Mouse (Mus musculus) embryo, embryonic 11 days (tissue): ENCODE data around the gene Hmg20b.
A peak's percentile ranks its signal among the peaks of the same experiment; 100 is the strongest.

Experiments
- DNase-seq: peaks from one replicate; pipeline ENCODE4 v3.0.0-alpha.2; 2015

Hmg20b gene

DNA sequence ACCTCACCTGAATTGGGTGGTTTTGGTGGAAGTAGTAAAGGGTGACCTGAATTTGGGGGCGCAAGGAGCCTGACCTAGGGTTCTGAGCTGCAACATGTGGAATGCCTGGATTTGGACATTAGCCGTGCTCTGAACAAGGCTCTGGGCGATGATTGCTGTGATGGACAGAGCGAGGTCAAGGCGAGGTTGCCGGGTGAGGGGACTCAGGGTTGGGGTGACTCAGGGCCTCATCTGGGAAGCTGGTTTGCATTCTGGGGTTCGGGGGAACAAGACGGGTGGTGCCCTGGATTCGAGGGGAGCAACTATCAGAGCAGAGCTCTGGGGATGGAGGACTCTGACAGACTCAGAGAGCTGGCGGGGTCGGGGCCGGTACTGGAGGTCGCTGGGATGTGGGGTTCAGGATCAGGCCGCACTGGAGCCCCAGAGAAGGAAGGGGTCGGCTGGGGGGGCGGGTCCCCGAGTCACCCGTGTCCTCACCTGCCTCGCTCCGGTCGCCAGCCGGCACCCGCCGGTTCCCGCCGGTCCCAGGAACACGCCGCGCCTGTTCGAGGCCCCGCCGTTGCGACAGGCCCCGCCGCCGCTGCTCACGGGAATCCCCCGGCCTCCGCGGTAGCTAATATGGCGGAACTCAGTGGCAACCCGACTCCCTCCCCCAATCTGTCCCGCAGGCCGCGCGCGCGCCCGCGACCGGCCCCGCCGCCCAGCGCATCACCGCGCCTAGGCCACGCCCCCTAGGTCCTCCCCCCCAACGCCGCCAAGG, 27.7 kb upstream of the Hmg20b start, which contains the start of gene Fzr1:
Gene Fzr1, minus strand, starts transcription at position 724 of the 760 bp plus-strand sequence.
- DNase-seq: no peak

DNA sequence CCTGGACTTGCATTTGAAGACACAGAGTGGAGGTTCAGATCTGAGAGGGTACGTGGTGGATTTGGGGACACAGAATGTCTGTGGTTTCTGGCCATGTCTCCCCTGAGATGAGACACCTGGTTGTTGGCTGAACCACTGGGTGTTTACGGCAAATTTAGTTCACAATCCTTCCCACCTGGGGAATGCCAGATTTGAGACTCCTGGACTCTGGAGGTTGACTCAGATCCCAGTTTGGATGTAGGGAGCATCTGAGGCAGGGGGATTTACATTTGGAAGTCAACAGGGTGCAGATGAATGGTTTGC, 27.0 kb upstream of the Hmg20b start:
- DNase-seq: no peak

DNA sequence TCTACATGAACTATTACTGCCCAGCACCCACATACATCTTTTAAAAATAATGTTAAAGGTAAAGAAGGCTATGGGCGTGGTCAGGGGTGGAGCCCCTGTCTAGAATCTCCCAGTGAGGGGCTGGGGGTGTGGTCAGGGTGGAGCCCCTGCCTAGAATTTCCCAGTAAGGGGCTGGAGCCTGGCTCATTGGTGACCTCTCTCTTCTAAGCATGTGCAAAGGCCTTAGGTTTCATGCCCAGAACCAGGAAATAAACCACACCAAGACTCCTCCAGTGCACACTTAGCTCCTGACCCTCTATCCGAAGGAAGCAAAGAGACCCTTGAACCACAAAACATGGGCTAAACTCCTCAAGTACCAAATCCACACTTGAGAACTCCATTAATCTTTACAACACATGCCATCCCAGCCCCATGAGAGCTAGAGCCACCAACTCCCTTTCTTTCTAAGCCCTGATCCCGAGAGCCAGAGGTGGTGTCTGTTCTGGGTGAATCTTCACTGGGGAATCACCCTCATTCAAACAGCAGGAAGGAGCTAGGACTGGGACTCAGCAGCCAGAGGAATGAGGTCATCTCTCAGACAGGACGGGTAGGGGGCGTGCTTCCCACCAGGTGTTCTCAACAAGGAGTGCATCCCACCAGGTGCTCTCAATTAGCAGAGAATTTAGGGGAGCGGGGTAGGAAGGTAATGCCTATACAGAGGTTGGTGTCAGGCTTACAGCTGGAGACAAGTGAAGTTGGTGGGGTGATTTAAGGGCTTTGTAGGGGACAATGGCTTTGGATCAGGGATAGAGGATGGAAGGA, 26.5 kb upstream of the Hmg20b start:
- DNase-seq: no peak

DNA sequence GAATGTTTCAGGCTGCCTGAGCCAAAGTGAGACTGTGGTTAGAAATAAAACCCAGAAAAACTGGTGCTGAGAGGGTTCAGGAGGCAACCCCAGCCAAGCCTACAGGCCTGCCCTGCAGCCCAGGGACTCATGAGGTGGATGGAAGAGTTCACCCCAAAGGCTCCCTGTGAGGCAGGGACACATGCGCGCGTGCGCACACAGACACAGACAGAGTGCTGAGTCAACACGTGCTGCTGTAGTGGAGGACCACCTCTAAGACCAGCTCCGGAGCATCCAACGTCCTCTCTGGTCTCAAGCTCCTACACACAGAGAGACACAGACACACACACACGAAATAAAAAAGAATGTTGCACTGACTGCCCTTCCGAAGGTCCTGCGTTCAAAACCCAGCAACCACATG, 25.0 kb upstream of the Hmg20b start:
- DNase-seq: no peak

DNA sequence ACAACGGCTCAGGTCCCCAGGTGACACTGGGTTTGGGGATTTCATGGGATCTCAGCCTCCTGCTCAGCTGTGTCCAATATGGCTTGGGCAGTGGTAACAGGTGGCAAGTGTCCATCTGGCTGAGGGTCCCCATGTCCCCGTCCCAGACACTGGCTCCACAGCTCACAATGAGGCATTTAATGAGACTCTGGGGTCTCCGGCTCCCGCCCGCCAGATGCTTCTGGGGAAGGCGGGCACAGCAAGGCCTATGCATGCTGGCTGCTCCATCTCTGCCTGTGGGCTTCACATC, 16.9 kb upstream of the Hmg20b start:
- DNase-seq: no peak

DNA sequence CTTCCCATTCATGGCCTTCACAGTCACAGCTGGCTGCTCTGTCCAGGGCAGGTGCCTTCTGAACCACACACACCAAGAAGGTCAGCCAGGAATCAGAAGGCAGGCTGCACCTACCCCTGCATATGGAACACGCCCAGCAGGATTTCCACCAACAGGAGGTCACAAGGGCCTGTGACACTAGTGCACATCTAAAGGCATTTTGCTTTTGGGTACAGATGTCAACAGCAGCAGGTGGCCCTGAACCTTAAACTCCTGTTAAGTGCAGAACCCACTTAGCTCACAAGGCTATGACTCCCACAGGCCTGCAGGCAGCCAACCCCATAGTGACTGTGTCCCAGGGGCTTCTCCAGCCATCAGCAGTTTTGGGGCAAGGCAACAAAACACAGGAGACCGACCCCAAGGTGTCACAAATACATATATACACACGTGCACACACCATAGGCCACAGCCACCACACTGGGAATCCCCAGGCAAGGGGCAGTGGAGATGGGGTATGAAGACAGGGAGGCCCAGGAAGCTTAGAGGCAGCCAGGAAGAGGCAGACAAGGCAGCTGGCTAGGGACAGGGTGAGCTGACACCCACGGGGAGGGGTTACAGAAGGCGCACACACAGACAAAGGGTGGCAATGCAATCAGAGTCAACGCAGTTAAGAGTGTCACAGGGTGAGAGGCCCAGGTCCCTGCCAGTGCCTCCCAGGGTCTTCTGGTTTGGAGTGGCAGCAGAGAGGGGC, 16.4 kb upstream of the Hmg20b start:
- DNase-seq: no peak

DNA sequence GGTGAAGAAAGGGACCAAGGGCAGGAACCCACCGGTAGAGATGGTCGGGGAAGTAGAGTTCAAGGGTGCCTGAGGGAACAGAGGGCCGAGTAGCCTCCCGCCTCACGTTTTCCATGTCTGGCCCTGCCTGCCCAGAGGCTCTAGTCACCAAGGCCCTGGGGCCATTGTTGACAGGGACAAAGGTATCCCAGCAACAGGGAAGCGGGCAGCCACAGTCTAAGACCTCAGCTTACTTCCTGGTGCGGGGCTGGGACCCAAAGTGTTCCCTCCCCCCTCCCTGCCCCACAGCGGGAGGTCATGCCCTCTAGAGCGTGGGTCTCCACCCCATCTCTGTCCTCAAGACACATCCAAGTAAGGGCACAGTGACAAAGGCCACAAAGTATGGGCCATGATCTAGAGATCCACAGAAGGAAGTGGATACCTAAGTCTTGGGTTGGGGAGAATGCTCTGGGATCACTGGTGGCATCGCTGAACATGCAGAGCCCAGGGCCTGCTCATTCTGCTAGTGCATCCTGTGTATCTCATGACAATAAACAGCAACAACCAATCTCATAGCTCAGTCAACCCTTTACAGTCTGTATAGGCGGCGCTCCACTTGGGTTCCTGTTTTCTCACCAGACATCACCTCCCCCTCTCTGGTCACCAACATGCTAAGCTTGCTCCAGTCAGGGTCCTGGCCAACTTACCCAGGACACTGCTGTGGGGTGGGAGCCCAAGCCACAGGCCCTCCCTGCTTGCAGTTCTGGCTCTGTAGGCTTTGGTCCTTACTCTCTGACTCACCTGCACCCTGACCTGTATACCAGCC, 15.6 kb upstream of the Hmg20b start, which contains the start of gene 4930404N11Rik:
Gene 4930404N11Rik, minus strand, starts transcription at position 145 of the 805 bp plus-strand sequence.
- peak; percentile 72 for DNase-seq

DNA sequence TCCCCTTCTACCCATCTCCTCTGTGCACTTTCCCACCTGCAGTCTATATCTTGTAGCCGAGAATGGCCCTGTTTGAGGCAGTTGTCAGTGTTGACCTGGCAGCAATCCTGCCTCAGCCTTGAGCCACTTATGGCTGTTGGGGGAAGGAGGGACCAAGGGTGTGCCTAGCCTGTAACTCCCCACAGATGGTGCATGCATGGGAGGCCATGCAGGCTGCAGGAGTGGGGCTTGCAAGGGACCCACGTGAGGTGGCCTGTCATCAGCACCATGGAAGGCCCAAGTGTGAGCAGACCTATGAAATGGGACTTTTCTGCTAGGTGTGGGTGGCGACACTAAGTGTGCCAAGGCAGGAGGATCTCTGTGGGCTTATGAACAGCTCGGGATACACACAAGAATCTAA, 14.8 kb upstream of the Hmg20b start:
- DNase-seq: no peak

DNA sequence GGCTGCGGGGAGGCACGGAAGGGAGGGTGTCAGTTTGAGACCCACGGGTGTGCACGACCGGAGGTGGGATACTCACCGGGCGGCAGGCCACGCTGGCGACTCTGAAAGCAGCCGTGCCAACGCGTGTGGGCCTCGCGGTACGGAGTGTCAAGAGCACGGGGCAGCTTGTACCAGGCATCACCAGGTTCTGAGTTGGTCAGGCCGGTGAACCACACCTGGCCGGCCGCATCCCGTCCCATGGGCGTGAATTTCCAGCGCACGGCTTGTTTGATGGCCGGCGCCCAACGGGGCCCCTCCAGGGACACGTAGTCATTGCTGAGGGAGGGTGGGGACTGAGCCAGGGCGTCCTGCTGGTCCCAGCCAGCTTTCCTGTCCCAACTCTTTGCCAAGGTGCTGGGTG, 14.4 kb upstream of the Hmg20b start:
- no peak for DNase-seq

DNA sequence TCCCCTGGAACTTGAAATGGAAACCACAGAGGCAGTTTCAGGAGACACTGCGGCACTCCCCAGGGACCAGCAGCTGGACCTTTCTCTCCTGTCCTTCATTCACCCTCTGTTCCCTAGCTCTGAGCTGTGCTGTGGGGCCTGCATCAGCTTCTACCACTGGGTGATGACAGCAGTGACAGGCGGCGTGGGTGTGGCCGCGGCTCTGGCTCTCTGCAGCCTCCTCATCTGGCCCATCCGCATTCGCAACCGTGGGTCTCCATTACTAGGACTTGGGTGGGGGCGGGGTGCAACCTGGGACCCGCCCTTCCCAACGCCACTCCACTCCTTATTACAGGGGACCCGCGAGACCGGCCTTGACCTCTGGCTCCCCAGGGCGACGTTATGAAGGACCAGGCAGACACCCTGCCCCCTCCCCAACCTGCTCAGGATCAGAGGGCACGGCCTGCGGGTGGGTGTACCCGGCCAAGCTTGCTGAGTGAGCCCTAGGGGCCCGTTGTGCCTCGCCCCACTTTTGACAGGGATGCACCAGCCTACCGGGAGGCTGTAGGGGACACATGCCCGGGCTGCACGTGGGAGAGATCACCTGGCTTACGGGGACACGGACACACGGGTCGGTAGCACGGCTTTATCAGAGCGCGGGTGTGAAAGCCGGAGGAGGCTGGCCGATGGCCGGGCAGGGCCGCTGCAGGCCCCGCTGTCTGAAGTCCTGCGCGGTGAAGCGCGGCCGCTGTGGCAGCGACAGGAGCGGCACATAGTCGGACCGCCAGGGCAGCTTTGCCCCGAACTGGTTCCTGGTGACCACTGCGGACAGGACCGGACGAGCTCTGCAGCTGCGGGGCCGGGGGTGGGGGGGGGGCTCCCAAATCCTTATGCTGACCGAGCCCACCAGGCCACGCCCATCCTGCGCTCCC, 13.4 kb upstream of the Hmg20b start:
- no peak for DNase-seq

DNA sequence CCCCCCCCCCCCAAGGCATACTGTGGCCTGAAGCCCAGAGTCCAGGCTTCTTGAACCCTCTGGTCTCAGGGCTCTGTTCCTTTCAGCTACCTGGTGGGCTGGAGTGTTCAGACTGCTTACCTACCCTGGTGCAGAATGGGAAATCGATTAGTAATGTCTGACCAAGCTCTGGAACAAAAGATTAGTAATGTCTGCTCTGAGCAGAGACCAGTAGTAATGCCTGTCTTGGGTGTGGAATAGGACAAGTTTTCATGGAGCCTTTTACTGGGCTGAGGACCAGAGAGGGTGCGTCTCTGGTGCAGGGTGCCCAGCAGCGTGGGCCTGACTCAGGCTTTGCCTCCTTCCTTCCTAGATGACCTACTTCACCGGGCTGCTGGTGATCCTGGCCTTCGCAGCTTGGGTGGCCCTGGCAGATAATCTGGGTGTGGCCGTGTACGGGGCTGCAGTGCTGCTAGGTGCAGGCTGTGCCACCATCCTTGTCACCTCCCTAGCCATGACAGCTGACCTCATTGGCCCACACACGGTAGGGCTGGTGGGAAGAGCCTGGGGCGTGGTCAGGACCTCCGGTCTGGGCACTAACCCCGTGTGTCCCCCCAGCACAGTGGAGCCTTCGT, 12.2 kb upstream of the Hmg20b start:
- no peak for DNase-seq

DNA sequence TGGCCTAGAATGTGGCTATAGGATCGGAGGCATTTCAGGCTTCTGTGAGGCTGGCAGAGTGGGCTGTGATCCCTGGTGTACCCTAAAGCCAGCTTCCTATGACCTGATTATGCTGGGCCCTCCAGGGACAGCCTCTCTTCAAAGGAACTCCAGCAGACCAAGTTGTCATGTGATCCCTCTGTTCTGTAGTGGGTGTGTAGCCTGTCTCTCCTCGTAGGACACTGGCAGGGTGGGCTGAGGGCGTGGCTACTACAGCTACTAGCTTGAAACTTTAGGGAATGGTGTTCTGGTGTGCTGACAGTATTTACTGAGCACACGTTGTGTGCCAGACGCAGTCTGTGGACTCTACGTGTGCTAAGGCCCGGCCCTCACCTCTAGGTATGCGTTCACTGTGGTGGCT, 10.4 kb upstream of the Hmg20b start:
- DNase-seq: no peak

DNA sequence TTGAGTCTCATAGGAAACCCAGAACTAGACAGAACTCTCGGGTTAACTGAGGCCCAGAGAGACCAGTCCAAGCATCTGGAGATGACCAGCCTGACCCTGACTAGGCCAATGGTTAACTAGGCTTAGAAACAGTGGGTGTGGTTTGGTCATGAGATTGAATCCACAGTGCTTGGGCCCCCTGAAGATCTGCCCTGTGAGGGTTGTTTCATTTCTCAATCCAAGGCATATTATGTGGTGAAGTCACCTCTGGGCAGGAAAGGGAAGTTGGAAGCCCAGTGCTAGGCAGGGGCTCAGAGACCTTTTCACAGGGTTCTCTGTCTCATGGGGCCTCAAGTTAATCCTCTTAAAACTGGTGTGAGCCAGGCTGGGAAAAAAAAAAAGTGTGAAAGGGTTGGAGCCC, 8.6 kb upstream of the Hmg20b start:
- DNase-seq: no peak

DNA sequence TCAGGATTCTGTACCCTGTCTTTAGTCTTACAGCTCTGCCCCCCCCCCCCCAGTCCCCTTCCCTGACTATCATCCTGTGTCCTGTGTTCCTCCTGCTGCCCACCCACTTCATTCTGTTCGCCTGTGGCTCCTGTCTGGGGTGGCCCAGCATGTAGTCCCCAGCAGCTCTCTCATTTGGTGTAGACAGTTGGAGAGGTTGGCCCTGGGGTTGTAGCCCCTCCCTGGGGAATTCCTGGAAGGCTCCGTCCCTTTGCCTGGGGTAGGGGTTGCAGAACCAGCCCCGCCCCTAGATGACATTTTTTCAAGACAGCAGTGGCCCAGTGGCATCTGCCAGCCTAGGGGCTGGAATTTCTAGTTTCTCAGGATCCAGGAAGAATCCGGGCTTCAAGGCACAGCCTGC, 7.9 kb upstream of the Hmg20b start:
- DNase-seq: no peak

DNA sequence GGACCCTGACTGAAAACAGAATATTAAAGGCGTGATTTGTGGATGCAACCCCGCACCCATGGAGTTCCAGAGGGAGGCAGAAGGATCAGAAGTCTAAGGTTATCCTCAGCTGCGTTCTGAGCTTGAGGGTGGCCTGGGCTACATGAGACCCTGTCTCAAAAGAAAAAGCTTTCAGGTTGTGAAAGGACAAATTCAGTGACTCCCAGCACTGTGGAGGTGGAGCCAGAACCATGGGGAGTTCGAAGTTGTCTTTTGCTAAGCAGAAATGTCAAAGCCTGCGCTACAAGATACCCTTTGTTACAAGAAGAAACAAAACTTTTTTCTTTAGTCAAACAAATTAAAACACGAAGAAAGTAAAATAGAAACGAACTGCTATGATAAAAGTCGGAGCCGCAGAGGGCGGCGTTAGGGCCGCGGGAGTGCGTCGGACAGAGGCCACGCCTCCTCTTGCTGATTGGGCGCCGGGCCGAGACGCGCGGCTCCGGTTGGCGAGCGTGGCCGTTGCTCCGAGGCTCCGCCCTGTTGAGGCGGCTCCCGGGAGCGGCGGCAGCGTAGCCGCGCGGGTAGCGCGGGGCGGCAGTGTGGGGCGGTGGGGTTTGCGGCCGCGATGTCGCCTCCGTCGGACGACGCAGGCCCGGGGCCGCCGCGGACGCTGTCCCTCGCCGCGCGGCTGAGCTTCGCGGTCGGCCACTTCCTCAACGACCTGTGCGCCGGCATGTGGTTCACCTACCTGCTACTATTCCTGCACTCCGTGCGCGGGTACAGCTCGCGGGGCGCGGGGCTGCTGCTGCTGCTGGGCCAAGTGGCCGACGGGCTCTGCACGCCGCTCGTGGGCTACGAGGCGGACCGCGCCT, 6.9 kb upstream of the Hmg20b start, which contains the start of gene Mfsd12:
Gene Mfsd12, plus strand, starts transcription at position 501 of the 854 bp plus-strand sequence.
- DNase-seq: peak; percentile 96

DNA sequence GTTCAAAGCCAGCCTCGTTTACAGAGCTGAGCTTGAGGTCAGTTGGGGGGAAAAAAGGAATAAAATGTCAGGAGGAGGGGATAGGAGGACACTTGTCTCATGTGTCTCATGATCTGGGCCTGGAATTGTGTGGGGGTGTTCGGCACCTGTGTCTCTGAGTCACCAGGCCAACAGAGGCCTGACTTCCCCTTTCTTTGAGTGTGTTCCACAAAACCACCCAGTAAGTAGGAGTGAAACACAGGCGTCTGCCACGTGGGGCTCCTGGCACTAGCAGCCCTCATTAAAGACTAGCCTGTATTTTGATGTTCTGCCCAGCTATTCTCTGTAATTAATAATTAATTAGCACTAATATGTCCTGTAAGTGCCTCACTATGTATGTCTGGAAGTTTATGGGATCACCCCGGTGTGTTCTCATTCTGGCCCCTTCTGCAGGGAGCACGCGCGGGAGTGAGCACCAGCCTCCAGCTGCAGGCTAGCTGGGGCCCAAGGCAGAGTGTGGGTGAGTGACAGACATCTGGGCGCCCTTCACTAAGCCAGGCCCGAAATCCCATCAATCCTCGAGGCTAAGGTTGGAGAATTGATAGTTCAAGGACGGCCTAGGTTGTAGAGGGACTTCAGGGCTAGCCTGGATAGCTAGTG, 6.2 kb upstream of the Hmg20b start:
- DNase-seq: no peak

DNA sequence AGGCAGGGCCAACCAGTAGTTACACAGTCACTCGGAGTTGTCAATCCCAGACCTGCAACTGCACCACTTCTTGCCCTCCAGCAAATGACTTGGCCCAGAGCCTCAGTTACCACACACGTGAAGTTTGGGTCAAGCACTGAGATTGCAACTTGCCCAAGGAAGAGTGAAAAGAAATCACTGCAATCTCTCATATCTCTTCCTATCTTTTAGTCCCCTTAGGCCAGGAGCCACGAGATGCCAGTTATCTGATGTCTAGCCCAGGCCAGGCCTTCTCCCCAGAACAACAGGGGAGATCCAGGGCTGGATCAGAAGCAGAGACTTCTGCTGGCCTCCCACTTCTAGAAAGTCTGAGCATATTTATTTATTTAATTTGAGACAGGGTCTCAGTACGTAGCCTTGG, 5.3 kb upstream of the Hmg20b start:
- no peak for DNase-seq

DNA sequence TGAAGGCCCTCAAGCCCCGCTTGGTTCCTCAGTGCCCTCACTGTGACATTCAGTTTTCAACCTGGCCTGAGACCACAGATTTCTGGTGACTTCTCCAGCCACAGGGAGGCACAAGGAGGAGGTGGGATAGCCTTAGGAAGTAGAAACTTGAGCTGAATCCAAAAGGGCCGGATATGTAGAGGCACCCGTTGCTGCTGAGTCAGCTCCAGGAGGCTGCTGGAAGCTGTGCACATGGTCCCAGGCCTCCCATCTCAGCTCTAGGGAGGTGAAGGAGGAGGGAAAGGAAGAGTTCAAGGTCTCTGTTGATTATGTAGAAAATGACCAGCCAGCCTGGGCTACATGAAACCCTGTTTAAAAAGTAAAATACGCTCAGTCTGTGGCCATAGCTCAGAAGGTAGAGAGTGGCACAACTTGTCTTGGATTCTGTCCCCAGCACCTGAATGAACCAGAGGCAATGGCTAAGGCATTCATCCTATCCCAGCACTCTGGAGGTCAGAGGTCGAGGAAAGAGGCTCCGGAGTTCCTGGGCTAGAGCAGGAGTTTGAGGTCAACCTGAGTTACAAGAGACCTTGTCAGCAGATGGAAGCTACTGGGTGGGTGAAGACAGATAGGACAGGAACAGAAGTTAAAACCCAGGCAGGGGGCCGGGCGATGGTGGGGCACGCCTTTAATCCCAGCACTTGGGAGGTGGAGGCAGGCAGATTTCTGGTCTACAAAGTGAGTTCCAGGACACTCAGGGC, 4.6 kb upstream of the Hmg20b start:
- DNase-seq: no peak

DNA sequence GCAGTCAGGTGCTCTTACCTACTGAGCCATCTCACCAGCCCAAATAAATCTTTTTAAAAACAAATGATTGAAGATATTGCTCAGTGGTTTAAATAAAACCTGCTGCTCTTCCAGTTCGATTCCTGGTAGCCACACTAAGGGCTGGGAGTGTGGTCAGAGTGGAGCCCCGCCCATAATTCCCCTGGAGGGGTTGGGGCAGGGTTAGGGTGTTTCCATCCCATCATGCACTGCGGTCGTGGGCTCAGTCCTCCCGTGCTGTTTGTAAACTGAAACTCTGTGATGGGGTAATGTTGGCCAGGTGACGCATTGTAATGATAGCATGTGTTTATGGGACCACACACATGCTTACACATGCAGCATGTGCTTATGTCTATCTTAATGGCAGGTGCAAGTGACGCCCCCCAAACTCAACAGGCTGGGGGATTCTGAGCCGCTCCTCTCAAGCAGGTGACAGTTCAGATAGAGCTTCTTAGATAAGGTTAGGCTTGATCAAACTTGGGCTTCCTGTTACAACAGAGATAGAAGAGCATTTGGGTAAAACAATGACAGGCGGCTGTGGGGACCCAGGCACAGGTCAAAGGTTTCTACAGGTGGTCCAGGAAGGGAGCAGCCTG, 1.5 kb upstream of the Hmg20b start:
- no peak for DNase-seq
